Mouse (Mus musculus) kidney, postnatal 10 days (tissue): ENCODE data around the gene Chil4.
"Not testable (repeated sequence)": the region's sequence is repeated elsewhere in the genome, so short reads cannot be mapped to it uniquely, and the experiment has no call there.

Source experiments
- DNase-seq: peaks from one replicate; pipeline ENCODE4 v3.0.0; 2021; ENCODE audit warnings: mixed read lengths

Gene Chil4

GRCm38 (mm10) chr3:106219407-106219806 lies at the start of gene Chil4:
TSS of gene Chil4 (minus strand) at chr3:106219507.
- DNase-seq = no peak

GRCm38 (mm10) chr3:106265854-106266253 lies 46.5 kb upstream of the Chil4 start:
- no peak for DNase-seq

GRCm38 (mm10) chr3:106264854-106265253 lies 45.5 kb upstream of the Chil4 start:
- no peak for DNase-seq

- not testable (repeated sequence) for DNase-seq
These were observed 37.8 kb upstream of the Chil4 start for GRCm38 (mm10) chr3:106257076-106257475.

- no peak for DNase-seq
These were observed 33.4 kb upstream of the Chil4 start for GRCm38 (mm10) chr3:106252719-106253118.

- not testable (repeated sequence) for DNase-seq
These were observed 31.6 kb upstream of the Chil4 start for GRCm38 (mm10) chr3:106250763-106251399.

- not testable (repeated sequence) for DNase-seq
These were observed 28.1 kb upstream of the Chil4 start for GRCm38 (mm10) chr3:106247369-106247768.

- not testable (repeated sequence) for DNase-seq
These were observed 20.9 kb upstream of the Chil4 start for GRCm38 (mm10) chr3:106240210-106240609.

- DNase-seq = no peak
These were observed 20.0 kb upstream of the Chil4 start for GRCm38 (mm10) chr3:106239196-106239791.

- not testable (repeated sequence) for DNase-seq
These were observed 4.1 kb upstream of the Chil4 start for GRCm38 (mm10) chr3:106223391-106223790.

GRCm38 (mm10) chr3:106221625-106222265 lies 2.4 kb upstream of the Chil4 start:
- no peak for DNase-seq

GRCm38 (mm10) chr3:106218284-106218954 lies 888 bp downstream of the Chil4 start:
- not testable (repeated sequence) for DNase-seq

GRCm38 (mm10) chr3:106198030-106198429 lies 21.3 kb downstream of the Chil4 start:
- not testable (repeated sequence) for DNase-seq

- not testable (repeated sequence) for DNase-seq
These were observed 22.1 kb downstream of the Chil4 start for GRCm38 (mm10) chr3:106197246-106197645.

GRCm38 (mm10) chr3:106196276-106196675 lies 23.0 kb downstream of the Chil4 start:
- no peak for DNase-seq

GRCm38 (mm10) chr3:106195486-106195885 lies 23.8 kb downstream of the Chil4 start:
- DNase-seq = no peak

- DNase-seq = no peak
These were observed 31.3 kb downstream of the Chil4 start for GRCm38 (mm10) chr3:106187991-106188390.

- DNase-seq = no peak
These were observed 41.7 kb downstream of the Chil4 start for GRCm38 (mm10) chr3:106177509-106178189.

- DNase-seq = not testable (repeated sequence)
These were observed 44.3 kb downstream of the Chil4 start for GRCm38 (mm10) chr3:106174971-106175370.

- not testable (repeated sequence) for DNase-seq
These were observed 46.8 kb downstream of the Chil4 start for GRCm38 (mm10) chr3:106172506-106172905.

- DNase-seq = no peak
These were observed 48.1 kb downstream of the Chil4 start for GRCm38 (mm10) chr3:106171135-106171731.

GRCm38 (mm10) chr3:106170522-106171053 lies 48.7 kb downstream of the Chil4 start:
- DNase-seq = no peak
